Mouse (Mus musculus) kidney, postnatal 36 days (tissue): Measurements from ENCODE around the gene Ift80.
"Not testable (repeated sequence)": the region's sequence is repeated elsewhere in the genome, so short reads cannot be mapped to it uniquely, and the experiment has no call there.

ENCODE experiments used
- DNase-seq, 2 experiments: peaks; one replicate each; pipeline ENCODE4 v3.0.0; 2021 to 2022; ENCODE audit warnings: mixed read lengths in 2 of 2

Gene Ift80

GRCm38 (mm10) chr3:68980898-68981297, 23.5 kb downstream of the Ift80 start:
- peak in 1 of 2 experiments; percentile 6 for DNase-seq

GRCm38 (mm10) chr3:68979187-68979586, 25.2 kb downstream of the Ift80 start:
- DNase-seq, result no peak

DNA sequence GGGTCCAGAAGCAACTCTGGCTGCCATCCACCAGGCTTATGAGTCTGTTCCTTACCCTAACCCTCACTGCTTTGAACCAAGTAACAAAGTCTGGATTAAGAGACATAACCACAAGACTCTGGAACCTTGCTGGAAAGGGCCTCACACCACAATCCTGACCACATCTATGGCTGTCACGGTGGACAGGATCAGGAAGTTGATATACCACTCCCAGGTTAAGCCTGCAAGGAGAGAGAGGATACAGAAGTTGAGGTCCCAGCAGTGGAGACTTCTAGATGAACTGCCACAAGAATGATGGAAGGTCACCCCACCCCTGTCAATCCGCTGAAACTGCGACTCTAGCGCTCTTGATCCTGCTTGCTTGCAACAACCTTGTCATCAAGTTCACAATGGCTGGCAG, 26.7 kb downstream of the Ift80 start:
- no peak for DNase-seq

- no peak for DNase-seq
Observed at GRCm38 (mm10) chr3:68975533-68976490, 28.6 kb downstream of the Ift80 start.

DNA sequence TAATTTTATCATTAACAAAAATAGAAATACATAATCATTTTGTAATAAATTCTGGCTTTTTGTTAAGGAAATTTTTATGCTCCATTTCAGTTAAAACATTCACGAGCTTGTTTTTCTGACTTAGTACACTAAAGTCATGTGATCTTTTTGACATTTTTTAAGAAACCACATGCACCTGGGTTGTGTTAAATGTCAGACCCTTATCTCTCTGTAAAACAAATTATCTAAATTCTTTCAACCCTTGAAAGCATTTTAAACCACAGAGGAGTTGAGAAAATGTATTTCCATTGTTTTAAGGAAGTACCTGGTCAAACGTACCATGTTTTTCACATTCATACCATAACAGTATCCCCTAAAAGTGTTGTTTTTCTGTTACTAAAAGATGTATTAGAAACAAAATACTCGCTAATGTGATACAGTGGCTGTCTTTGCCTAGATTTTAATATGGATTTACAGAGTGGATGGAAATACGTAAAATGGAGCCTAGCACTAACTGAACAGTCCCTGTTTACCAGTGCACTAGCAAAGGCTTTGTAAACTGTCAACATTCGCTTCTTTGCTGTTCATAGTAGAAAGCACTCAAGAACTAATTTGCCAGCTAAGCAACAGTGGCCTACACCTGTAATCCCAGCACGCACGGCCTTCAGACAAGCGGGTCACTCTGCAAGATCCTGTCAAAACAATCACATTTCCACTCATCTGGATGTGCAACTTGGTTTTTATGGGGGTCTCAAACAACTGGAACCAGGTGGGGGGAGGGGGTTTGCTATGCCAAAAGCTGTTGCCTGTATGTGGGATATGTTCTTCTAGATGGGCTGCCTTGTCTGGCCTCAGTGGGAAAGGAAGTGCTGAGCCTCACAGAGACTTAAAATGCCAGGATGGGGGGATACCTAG, 29.5 kb downstream of the Ift80 start:
- DNase-seq, result no peak

DNA sequence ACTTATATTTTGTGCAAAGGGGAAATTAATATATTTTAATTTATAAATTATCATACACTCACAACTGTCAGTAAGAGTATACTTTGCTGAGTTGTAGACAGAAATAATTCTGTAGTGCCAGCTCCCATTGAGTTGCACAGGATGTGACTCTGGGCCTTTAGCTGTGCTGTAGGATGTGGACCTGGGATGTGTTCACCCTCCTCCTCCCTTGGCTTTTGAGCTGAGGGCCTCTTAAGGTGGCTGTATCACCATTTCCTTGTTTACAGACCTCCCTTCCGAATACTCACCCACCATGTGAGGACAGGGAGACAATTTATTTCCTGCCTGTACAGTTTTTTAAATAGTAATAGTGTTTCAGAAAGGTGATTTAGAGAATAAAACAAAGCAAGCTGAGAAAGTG, 30.8 kb downstream of the Ift80 start:
- DNase-seq, result no peak

DNA sequence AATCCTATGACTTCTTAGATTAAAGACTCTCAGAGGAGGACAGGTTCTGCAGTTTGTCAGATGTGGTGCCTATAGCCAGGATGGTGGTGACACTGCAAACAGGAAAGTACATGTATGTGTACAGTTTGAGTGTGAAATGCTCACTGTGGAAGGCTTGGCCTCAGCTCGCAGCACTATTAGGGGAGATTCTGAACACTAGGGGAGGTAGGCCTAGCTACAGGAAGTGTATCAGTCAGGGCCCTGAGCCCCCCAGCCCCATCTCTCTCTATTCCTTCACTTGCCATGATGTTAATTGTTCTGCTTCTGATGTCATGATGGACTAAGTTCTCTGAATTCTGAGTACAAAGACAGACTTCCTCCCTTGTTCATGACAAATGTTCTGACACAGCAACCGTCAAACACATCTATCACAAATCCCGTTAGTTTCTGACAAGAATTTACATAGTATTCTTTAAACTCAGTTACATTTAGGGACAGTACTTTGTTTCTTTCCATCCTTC, 35.2 kb downstream of the Ift80 start:
- no peak for DNase-seq

- DNase-seq, result no peak
Observed at GRCm38 (mm10) chr3:68967404-68967803, 37.0 kb downstream of the Ift80 start.

GRCm38 (mm10) chr3:68966527-68967285, 37.7 kb downstream of the Ift80 start:
- no peak for DNase-seq

DNA sequence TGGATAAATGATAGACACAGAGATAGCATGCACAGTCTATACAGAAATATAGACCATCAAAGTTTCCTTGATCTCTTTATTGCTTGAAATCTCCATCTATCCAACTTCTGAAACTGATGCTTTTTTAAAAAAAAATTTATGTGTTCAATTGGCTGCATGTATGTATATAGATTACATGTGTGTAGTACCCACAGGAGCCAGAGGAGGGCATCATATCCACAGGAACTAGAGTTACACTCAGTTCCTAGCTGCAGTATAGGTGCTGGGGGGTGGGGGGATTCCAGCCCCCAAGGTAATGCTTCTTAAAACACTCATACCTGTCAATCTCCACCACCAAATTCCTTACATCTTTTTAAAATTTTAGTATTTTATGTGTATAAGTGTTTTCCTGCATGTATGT, 39.7 kb downstream of the Ift80 start:
- DNase-seq, result peak in 1 of 2 experiments; percentile 64

DNA sequence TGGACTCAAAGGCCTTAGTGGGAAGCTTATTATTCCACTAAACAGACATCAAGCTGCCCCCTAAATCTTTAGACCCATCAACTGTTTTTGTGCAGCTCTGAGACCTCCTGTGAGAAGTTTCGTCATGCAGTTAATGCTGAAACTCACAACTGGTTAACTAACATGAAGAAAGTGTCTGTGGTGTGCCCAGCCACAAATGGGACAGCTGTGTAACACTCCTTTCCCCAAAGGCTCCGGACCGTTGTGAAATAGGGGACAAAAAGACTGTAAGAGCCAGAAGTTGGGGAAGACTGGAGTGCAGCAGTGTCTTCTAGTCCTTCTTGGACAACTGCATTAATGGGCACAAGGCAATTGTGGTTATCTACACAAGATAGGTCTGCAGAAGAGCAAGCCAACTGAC, 47.0 kb downstream of the Ift80 start:
- DNase-seq, result no peak

GRCm38 (mm10) chr3:68956454-68956853, 47.9 kb downstream of the Ift80 start:
- no peak for DNase-seq

- DNase-seq, result peak; percentile 19 to 43
Observed at GRCm38 (mm10) chr3:68954487-68954886, 49.9 kb downstream of the Ift80 start.

- peak in 1 of 2 experiments; percentile 10 for DNase-seq
Observed at GRCm38 (mm10) chr3:68952707-68953106, 51.7 kb downstream of the Ift80 start.

DNA sequence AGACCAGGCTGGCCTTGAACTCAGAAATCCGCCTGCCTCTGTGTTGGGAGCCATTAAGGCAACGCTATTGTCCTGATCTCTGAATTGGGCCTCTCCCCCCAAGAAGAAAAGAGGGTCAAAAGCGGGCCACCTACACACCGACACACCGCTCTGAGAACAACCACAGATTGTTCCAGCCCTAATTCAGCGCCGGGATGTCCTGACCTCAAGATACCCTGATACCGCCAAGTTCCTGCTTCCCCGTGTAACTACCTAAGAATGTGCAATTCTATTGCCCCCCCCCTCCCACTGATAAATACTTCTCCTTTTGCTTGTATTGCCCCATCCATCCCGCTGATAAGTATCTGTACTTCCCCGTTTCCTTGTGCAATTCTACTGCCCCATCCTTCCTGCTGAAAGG, 52.4 kb downstream of the Ift80 start:
- not testable (repeated sequence) for DNase-seq

GRCm38 (mm10) chr3:68949381-68949780, 55.0 kb downstream of the Ift80 start:
- DNase-seq, result no peak

- DNase-seq, result no peak
Observed at GRCm38 (mm10) chr3:68948918-68949317, 55.5 kb downstream of the Ift80 start.

DNA sequence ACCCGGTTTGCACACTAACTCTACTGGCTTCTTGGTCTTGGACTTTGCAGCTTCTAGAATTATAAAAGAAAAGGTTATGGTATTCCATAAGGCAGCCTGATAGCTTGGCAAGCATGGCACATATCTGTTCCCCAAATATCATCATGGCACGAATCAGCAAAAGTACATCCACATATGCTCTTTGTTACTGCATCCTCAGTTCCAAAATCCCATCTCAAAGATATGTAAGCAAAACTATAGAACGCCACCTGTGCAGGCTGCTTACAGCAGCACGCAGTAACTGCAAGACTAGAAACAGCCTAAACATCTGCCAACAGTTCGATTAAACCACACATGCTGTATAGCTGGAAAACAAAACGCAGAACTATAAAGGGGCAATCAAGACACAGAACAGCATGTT, 62.5 kb downstream of the Ift80 start:
- DNase-seq, result no peak

GRCm38 (mm10) chr3:68940311-68940710, 64.1 kb downstream of the Ift80 start:
- no peak for DNase-seq

DNA sequence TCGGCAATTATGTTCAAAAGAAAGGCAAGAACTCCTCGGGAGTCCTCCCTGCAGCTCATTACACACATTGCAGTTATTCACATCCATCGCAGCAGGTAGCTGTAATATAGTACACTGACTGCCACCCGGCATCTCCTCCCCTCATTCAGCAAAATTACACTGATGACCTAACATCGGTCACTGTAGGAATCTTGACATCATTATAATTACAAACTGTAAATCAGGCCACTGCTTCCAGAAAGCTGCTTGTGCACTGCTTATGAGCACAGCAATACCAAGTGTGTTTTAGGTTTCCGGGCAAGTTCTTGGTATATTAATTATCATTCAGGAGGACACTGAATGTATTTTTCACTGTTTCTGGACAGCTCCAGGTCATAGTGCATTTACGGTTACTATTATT, 65.1 kb downstream of the Ift80 start:
- DNase-seq, result no peak

DNA sequence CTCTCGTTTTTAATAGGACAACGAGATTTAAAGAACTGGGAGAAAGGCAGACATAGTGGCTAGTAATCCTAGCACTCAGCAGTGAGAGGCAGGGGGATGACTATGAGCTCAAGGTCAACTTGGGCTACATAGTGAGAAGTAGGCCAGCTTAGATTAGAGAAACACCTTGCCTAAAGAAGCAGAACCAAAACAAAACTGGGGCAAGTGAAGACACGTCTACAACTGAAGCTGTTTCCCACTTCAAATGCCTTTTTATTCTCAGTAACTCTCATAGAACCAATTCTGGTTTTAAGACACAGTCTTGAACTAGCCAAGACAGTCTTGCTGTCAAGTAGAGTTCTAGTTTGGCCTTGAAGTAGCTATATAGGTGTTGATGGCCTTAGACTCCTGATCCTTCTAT, 67.7 kb downstream of the Ift80 start:
- no peak for DNase-seq

DNA sequence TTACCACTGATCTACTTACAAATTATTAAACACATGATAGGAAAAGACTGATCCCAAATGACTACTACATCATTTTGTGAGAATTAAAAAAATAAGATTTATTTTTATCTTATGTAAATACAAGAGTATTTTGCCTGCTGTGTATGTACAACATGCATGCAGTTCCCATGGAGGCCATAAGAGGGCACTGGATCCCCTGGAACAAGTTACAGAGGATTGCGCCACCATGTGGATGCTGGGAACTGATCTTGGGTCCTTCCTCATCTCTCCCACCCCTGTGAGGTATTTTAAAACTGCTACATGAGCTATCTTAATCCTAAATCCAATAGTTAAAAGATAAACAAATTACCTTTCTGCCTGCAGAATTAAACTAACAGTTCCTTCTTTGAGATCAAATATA, 68.9 kb downstream of the Ift80 start:
- DNase-seq, result peak in 1 of 2 experiments; percentile 46

DNA sequence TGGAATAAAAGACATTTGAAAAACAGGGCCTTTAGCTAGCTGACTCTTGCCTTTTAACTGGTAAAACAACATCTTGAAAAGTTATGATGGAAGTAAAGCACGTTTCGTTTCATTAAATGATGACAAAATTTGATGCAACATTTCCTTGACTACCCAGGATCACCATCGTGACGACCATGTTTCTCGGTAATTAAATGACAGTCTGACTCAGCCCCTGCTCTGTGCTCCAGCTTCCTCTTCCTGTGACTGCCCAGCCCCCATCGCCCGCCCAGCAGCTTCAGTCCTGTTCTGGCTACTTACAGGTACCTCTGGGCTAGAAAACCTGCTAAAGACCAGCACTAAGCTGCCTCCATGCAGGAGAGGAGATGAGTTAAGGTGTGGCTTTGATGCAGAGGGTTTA, 70.1 kb downstream of the Ift80 start:
- no peak for DNase-seq
